Mouse (Mus musculus): ENCODE measurements around the gene Macrod1. TPM values are rescaled to one million over a fixed set of nuclear protein-coding genes. Genes with fewer than 3 reads are reported as not detected.
"Not testable (repeated sequence)": the region's sequence is repeated elsewhere in the genome, so short reads cannot be mapped to it uniquely, and the experiment has no call there.

The Macrod1 gene
- polyA plus RNA-seq, 1 experiment from 2014 or later: 3.3 TPM

- Histone ChIP-seq H3K4me1 (ENCODE audit: control insufficient read depth, insufficient read depth, low read length) (peaks cover 49% of the 10 kb centered on the region), H3K9ac (ENCODE audit: low read length) (no peak overlapping the region), H3K9me3 (ENCODE audit: control insufficient read depth, low read length) (no peaks in the 10 kb centered on the region), H3K4me3 (ENCODE audit: low read depth, low read length) (no peak overlapping the region), H3K4me2 (ENCODE audit: low read depth) (0 out of 2 replicates have a peak overlapping the region, but pooled peaks have one; percentile 5), H3K36me3 (ENCODE audit: control insufficient read depth, insufficient read depth, low read length) (no peaks in the 10 kb centered on the region), H3K27ac (ENCODE audit: low read depth, low read length) (no peak overlapping the region), H3K27me3 (ENCODE audit: control insufficient read depth, insufficient read depth, low read length) (peaks cover 34% of the 10 kb centered on the region)
- 5% methylated on average over 4 of the region's 4 CpGs for WGBS
- no peak for DNase-seq (ENCODE audit: low spot score)
- ATAC-seq (ENCODE audit: insufficient read depth, low FRiP score, low TSS enrichment): no peak
Measured at GRCm38 (mm10) chr19:7070775-7071174, 14.2 kb downstream of the Macrod1 start.

GRCm38 (mm10) chr19:7072221-7072620, 15.6 kb downstream of the Macrod1 start:
- Histone ChIP-seq H3K4me1 (ENCODE audit: control insufficient read depth, insufficient read depth, low read length) (peaks cover 35% of the 10 kb centered on the region), H3K4me2 (ENCODE audit: low read depth) (no peak overlapping the region), H3K9me3 (ENCODE audit: control insufficient read depth, low read length) (no peaks in the 10 kb centered on the region), H3K9ac (ENCODE audit: low read length) (no peak overlapping the region), H3K36me3 (ENCODE audit: control insufficient read depth, insufficient read depth, low read length) (no peaks in the 10 kb centered on the region), H3K4me3 (ENCODE audit: low read depth, low read length) (no peak overlapping the region), H3K27ac (ENCODE audit: low read depth, low read length) (no peak overlapping the region), H3K27me3 (ENCODE audit: control insufficient read depth, insufficient read depth, low read length) (peaks cover 28% of the 10 kb centered on the region)
- no peak for ATAC-seq (ENCODE audit: insufficient read depth, low FRiP score, low TSS enrichment)
- no peak for DNase-seq (ENCODE audit: low spot score)
- WGBS: 74% methylated on average over 6 of the region's 6 CpGs

- H3K9ac ChIP-seq (ENCODE audit: low read length): no peak overlapping the region
- peaks cover 17% of the 10 kb centered on the region for H3K4me1 ChIP-seq (ENCODE audit: control insufficient read depth, insufficient read depth, low read length)
- H3K4me3 ChIP-seq (ENCODE audit: low read depth, low read length): no peak overlapping the region
- no peak overlapping the region for H3K4me2 ChIP-seq (ENCODE audit: low read depth)
- DNase-seq (ENCODE audit: low spot score) (peak; percentile 12), ATAC-seq (ENCODE audit: insufficient read depth, low FRiP score, low TSS enrichment) (no peak)
- H3K9me3 ChIP-seq (ENCODE audit: control insufficient read depth, low read length): no peaks in the 10 kb centered on the region
- H3K27me3 ChIP-seq (ENCODE audit: control insufficient read depth, insufficient read depth, low read length): peaks cover 31% of the 10 kb centered on the region
- 31% methylated on average over 12 of the region's 12 CpGs for WGBS
- no peak overlapping the region for H3K27ac ChIP-seq (ENCODE audit: low read depth, low read length)
- no peaks in the 10 kb centered on the region for H3K36me3 ChIP-seq (ENCODE audit: control insufficient read depth, insufficient read depth, low read length)
Measured at GRCm38 (mm10) chr19:7073997-7074781, 17.6 kb downstream of the Macrod1 start.

- H3K4me3 ChIP-seq (ENCODE audit: low read depth, low read length); ATAC-seq (ENCODE audit: insufficient read depth, low FRiP score, low TSS enrichment); DNase-seq (ENCODE audit: low spot score); H3K9me3 ChIP-seq (ENCODE audit: control insufficient read depth, low read length); H3K4me1 ChIP-seq (ENCODE audit: control insufficient read depth, insufficient read depth, low read length); H3K36me3 ChIP-seq (ENCODE audit: control insufficient read depth, insufficient read depth, low read length); H3K4me2 ChIP-seq (ENCODE audit: low read depth); H3K9ac ChIP-seq (ENCODE audit: low read length); H3K27ac ChIP-seq (ENCODE audit: low read depth, low read length): not testable (repeated sequence)
- 75% methylated on average over 11 of the region's 11 CpGs for WGBS
- peaks cover 33% of the 10 kb centered on the region for H3K27me3 ChIP-seq (ENCODE audit: control insufficient read depth, insufficient read depth, low read length)
Measured at GRCm38 (mm10) chr19:7075336-7075735, 18.7 kb downstream of the Macrod1 start.

- ATAC-seq (ENCODE audit: insufficient read depth, low FRiP score, low TSS enrichment): no peak
- H3K4me1 ChIP-seq (ENCODE audit: control insufficient read depth, insufficient read depth, low read length): peaks cover 9% of the 10 kb centered on the region; the same call in 1 of the 2 replicates
- peak; percentile 13 for DNase-seq (ENCODE audit: low spot score)
Measured at GRCm38 (mm10) chr19:7077666-7078065, 21.1 kb downstream of the Macrod1 start.

GRCm38 (mm10) chr19:7078271-7078670, 21.7 kb downstream of the Macrod1 start:
- Histone ChIP-seq H3K27ac (ENCODE audit: low read depth, low read length) (no peak overlapping the region), H3K36me3 (ENCODE audit: control insufficient read depth, insufficient read depth, low read length) (no peaks in the 10 kb centered on the region), H3K4me2 (ENCODE audit: low read depth) (no peak overlapping the region), H3K9ac (ENCODE audit: low read length) (no peak overlapping the region), H3K27me3 (ENCODE audit: control insufficient read depth, insufficient read depth, low read length) (peaks cover 17% of the 10 kb centered on the region; the same call in 1 of the 2 replicates), H3K9me3 (ENCODE audit: control insufficient read depth, low read length) (no peaks in the 10 kb centered on the region), H3K4me1 (ENCODE audit: control insufficient read depth, insufficient read depth, low read length) (peaks cover 12% of the 10 kb centered on the region), H3K4me3 (ENCODE audit: low read depth, low read length) (no peak overlapping the region)
- DNase-seq (ENCODE audit: low spot score) (no peak), ATAC-seq (ENCODE audit: insufficient read depth, low FRiP score, low TSS enrichment) (no peak)
- WGBS: 87% methylated on average over 7 of the region's 7 CpGs

More at GRCm38 (mm10) chr19:7077666-7078065, 21.1 kb downstream of the Macrod1 start:
- no peak overlapping the region for H3K4me2 ChIP-seq (ENCODE audit: low read depth)
- no peak overlapping the region for H3K9ac ChIP-seq (ENCODE audit: low read length)
- H3K27ac ChIP-seq (ENCODE audit: low read depth, low read length): no peak overlapping the region
- H3K36me3 ChIP-seq (ENCODE audit: control insufficient read depth, insufficient read depth, low read length): no peaks in the 10 kb centered on the region
- H3K27me3 ChIP-seq (ENCODE audit: control insufficient read depth, insufficient read depth, low read length): peaks cover 21% of the 10 kb centered on the region
- H3K9me3 ChIP-seq (ENCODE audit: control insufficient read depth, low read length): no peaks in the 10 kb centered on the region
- WGBS: 54% methylated on average over 9 of the region's 9 CpGs
- H3K4me3 ChIP-seq (ENCODE audit: low read depth, low read length): no peak overlapping the region

- Histone ChIP-seq H3K27me3 (ENCODE audit: control insufficient read depth, insufficient read depth, low read length) (peaks cover 17% of the 10 kb centered on the region; the same call in 1 of the 2 replicates), H3K36me3 (ENCODE audit: control insufficient read depth, insufficient read depth, low read length) (no peaks in the 10 kb centered on the region), H3K4me2 (ENCODE audit: low read depth) (no peak overlapping the region), H3K4me1 (ENCODE audit: control insufficient read depth, insufficient read depth, low read length) (peaks cover 14% of the 10 kb centered on the region), H3K4me3 (ENCODE audit: low read depth, low read length) (no peak overlapping the region), H3K27ac (ENCODE audit: low read depth, low read length) (no peak overlapping the region), H3K9me3 (ENCODE audit: control insufficient read depth, low read length) (no peaks in the 10 kb centered on the region), H3K9ac (ENCODE audit: low read length) (no peak overlapping the region)
- DNase-seq (ENCODE audit: low spot score) (no peak), ATAC-seq (ENCODE audit: insufficient read depth, low FRiP score, low TSS enrichment) (no peak)
- 60% methylated on average over 7 of the region's 7 CpGs for WGBS
Measured at GRCm38 (mm10) chr19:7081516-7082266, 25.1 kb downstream of the Macrod1 start.

GRCm38 (mm10) chr19:7083035-7083794, 26.6 kb downstream of the Macrod1 start:
- no peak overlapping the region for H3K27ac ChIP-seq (ENCODE audit: low read depth, low read length)
- H3K9ac ChIP-seq (ENCODE audit: low read length): peak overlapping the region; percentile 10; the same call in 1 of the 2 replicates
- no peak overlapping the region; the same call in 1 of the 2 replicates for H3K4me2 ChIP-seq (ENCODE audit: low read depth)
- peaks cover 18% of the 10 kb centered on the region for H3K4me1 ChIP-seq (ENCODE audit: control insufficient read depth, insufficient read depth, low read length)
- WGBS: 34% methylated on average over 14 of the region's 14 CpGs
- H3K9me3 ChIP-seq (ENCODE audit: control insufficient read depth, low read length): no peaks in the 10 kb centered on the region
- DNase-seq (ENCODE audit: low spot score): no peak
- H3K27me3 ChIP-seq (ENCODE audit: control insufficient read depth, insufficient read depth, low read length): peaks cover 19% of the 10 kb centered on the region
- no peaks in the 10 kb centered on the region for H3K36me3 ChIP-seq (ENCODE audit: control insufficient read depth, insufficient read depth, low read length)
- H3K4me3 ChIP-seq (ENCODE audit: low read depth, low read length): no peak overlapping the region
- 0 out of 2 replicates have a peak, but pooled peaks have one; percentile 13 for ATAC-seq (ENCODE audit: insufficient read depth, low FRiP score, low TSS enrichment)
